Mouse (Mus musculus): ENCODE measurements around the gene Mum1l1. TPM values are rescaled to one million over a fixed set of nuclear protein-coding genes. Genes with fewer than 3 reads are reported as not detected.

The Mum1l1 gene
- polyA plus RNA-seq, 1 experiment from 2014 or later: 7.0 TPM

DNA sequence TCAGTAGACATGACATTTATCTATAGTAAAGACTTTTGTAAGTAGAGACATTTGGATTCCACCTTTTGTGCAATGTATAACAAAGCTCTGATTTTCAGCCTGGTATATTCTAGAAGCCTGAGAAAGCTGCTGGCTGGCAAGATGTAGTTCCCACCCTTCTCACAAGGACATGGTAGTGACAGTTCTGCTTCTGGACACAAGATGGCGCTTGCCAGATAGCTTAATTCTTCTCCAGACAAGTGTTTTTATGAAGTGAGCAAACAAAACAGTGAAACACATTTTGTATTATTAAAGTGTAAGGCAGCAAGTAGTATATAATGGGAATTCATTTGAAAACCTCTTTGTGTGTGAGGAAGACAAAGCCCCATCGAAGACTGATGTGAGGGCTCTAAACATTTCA lies 9.2 kb downstream of the Mum1l1 start:
- 36% methylated on average over 2 of the region's 2 CpGs for WGBS

DNA sequence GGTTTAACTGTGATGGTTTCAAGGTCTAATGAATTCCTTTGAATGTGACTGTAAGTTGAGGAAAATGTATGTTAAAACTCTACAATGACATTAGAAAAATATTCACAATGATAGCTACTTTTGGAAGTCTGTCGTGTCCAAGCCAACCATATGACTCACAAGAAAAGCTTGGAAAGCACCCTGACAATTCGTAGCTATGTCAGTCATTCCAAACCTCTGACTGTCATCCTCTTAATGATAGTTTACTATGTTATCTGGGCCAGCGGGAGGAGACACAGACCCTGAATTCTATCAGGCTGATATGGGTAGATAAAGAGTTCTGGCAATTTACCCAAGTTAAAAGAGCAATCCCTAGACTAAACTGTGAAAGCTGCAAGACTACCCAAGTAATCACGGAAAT lies 11.0 kb downstream of the Mum1l1 start:
- no peaks in the 10 kb centered on the region for H3K36me3 ChIP-seq (ENCODE audit: control insufficient read depth, insufficient read depth, low read length)
- no peaks in the 10 kb centered on the region for H3K4me1 ChIP-seq (ENCODE audit: control insufficient read depth, insufficient read depth, low read length)
- H3K9me3 ChIP-seq (ENCODE audit: control insufficient read depth, low read length): no peaks in the 10 kb centered on the region
- no peak overlapping the region for H3K9ac ChIP-seq (ENCODE audit: low read depth, low read length)
- H3K4me2 ChIP-seq (ENCODE audit: low read depth, low read length): no peak overlapping the region
- WGBS: 68% methylated on average over 4 of the region's 4 CpGs
- no peak overlapping the region for H3K4me3 ChIP-seq (ENCODE audit: low read length)
- no peaks in the 10 kb centered on the region for H3K27me3 ChIP-seq (replicated peaks; ENCODE audit: control insufficient read depth, insufficient read depth, low read length)
- no peak overlapping the region for H3K27ac ChIP-seq (ENCODE audit: low read length)
- ATAC-seq: no peak

More for the DNA sequence above, 9.2 kb downstream of the Mum1l1 start:
- ATAC-seq: no peak
- H3K9me3 ChIP-seq (ENCODE audit: control insufficient read depth, low read length): no peaks in the 10 kb centered on the region
- H3K4me2 ChIP-seq (ENCODE audit: low read depth, low read length): no peak overlapping the region
- H3K4me3 ChIP-seq (ENCODE audit: low read length): no peak overlapping the region
- H3K9ac ChIP-seq (ENCODE audit: low read depth, low read length): no peak overlapping the region
- no peaks in the 10 kb centered on the region for H3K36me3 ChIP-seq (ENCODE audit: control insufficient read depth, insufficient read depth, low read length)
- no peaks in the 10 kb centered on the region for H3K4me1 ChIP-seq (ENCODE audit: control insufficient read depth, insufficient read depth, low read length)
- H3K27ac ChIP-seq (ENCODE audit: low read length): no peak overlapping the region
- no peaks in the 10 kb centered on the region for H3K27me3 ChIP-seq (replicated peaks; ENCODE audit: control insufficient read depth, insufficient read depth, low read length)

DNA sequence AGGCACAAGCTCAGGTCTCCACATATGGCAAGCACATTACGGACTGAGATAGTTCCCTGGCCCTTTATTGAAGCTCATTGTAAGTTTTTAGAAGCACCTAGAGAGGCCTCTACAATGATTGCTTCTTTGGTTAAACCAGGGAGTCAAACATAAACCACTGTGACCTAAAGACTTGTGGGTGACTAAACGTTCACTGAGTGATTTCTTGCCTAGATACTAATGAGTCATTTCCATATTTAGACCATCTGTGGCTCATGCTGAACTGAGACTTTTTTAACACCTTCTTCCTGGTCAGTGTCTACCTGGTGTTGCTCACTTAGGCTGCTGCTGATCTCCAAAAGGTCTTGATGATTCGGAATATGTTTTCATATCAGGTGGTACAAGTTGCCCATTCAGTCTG lies 12.1 kb downstream of the Mum1l1 start:
- no peaks in the 10 kb centered on the region for H3K36me3 ChIP-seq (ENCODE audit: control insufficient read depth, insufficient read depth, low read length)

DNA sequence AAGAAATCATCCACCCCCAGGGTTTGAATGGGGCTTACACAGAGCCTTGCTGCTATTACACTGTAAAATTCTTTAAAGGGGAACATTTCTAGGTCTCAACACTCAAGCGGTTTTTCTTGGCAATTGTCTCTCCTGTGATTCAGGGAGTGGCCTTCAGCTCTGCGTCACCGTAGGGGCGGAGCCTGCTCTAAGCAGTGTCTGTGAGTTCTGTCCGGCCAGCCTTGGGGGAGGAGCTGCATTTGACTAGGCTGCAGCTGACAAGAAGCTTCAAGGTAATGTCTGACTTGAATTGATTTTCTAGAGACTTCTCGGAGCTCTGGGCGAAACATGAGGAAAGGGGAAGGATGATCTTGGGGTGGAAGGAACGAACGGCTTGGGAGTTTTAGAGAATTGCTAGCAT lies 21.3 kb downstream of the Mum1l1 start:
- ATAC-seq: peak; percentile 90
- 36% methylated on average over 9 of the region's 9 CpGs for whole genome bisulfite sequencing
- H3K4me3 ChIP-seq (ENCODE audit: low read length): no peak overlapping the region
- H3K27ac ChIP-seq (ENCODE audit: low read length): no peak overlapping the region
- no peaks in the 10 kb centered on the region for H3K9me3 ChIP-seq (ENCODE audit: control insufficient read depth, low read length)
- no peaks in the 10 kb centered on the region for H3K27me3 ChIP-seq (replicated peaks; ENCODE audit: control insufficient read depth, insufficient read depth, low read length)
- no peaks in the 10 kb centered on the region for H3K4me1 ChIP-seq (ENCODE audit: control insufficient read depth, insufficient read depth, low read length)
- no peak overlapping the region for H3K9ac ChIP-seq (ENCODE audit: low read depth, low read length)
- no peaks in the 10 kb centered on the region for H3K36me3 ChIP-seq (ENCODE audit: control insufficient read depth, insufficient read depth, low read length)
- H3K4me2 ChIP-seq (ENCODE audit: low read depth, low read length): peak overlapping the region; percentile 33; the same call in 1 of the 2 replicates

More for the DNA sequence above, 12.1 kb downstream of the Mum1l1 start:
- H3K4me3 ChIP-seq (ENCODE audit: low read length): no peak overlapping the region
- WGBS: 68% methylated on average over 3 of the region's 3 CpGs
- H3K9me3 ChIP-seq (ENCODE audit: control insufficient read depth, low read length): no peaks in the 10 kb centered on the region
- H3K27ac ChIP-seq (ENCODE audit: low read length): no peak overlapping the region
- no peaks in the 10 kb centered on the region for H3K27me3 ChIP-seq (replicated peaks; ENCODE audit: control insufficient read depth, insufficient read depth, low read length)
- H3K4me2 ChIP-seq (ENCODE audit: low read depth, low read length): no peak overlapping the region
- H3K9ac ChIP-seq (ENCODE audit: low read depth, low read length): no peak overlapping the region
- ATAC-seq: no peak
- H3K4me1 ChIP-seq (ENCODE audit: control insufficient read depth, insufficient read depth, low read length): no peaks in the 10 kb centered on the region

DNA sequence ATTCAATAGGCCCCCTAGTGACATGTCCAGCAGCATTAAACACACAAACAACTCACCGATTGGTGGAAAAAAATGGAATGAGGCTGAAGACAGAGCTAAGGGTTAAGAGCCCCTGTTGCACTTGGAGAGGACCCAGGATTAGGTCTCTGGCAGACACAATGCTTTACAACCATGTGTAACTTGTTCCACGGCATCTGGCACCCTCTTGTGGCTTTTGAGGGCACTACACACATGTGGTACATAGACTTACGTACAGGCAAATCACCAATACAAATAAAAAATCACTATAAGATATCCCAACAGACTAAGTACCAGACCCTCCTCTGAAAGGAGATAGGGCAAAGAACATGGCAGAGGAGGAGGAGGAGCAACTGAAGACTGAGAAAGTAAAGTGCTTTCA lies 37.5 kb downstream of the Mum1l1 start:
- no peaks in the 10 kb centered on the region for H3K9me3 ChIP-seq (ENCODE audit: control insufficient read depth, low read length)
- no peak for ATAC-seq
- no peaks in the 10 kb centered on the region for H3K36me3 ChIP-seq (ENCODE audit: control insufficient read depth, insufficient read depth, low read length)
- H3K4me3 ChIP-seq (ENCODE audit: low read length): no peak overlapping the region
- H3K27me3 ChIP-seq (replicated peaks; ENCODE audit: control insufficient read depth, insufficient read depth, low read length): no peaks in the 10 kb centered on the region
- H3K4me1 ChIP-seq (ENCODE audit: control insufficient read depth, insufficient read depth, low read length): no peaks in the 10 kb centered on the region
- H3K9ac ChIP-seq (ENCODE audit: low read depth, low read length): no peak overlapping the region
- no peak overlapping the region for H3K27ac ChIP-seq (ENCODE audit: low read length)
- no peak overlapping the region for H3K4me2 ChIP-seq (ENCODE audit: low read depth, low read length)
- 78% methylated on average over 3 of the region's 3 CpGs for WGBS

DNA sequence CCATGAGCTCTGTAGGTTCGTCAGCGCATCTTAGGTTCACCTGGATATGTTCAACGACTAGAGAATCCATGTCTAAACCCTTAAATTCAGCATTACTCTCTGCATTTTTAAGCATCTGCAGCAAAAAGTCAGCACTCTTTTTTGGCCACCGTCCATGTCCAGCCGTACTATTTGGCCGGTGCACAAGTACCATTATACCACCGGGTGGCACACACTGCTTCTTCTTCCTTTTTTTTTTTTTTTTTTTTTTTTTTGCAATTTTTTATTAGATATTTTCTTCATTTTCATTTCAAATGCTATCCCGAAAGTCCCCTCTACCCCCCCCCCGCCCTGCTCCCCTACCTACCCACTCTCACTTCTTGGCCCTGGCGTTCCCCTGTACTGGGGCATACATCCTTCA lies 47.2 kb downstream of the Mum1l1 start:
- H3K4me1 ChIP-seq (ENCODE audit: control insufficient read depth, insufficient read depth, low read length): no peaks in the 10 kb centered on the region
- H3K4me2 ChIP-seq (ENCODE audit: low read depth, low read length): no peak overlapping the region
- ATAC-seq: no peak
- H3K27me3 ChIP-seq (replicated peaks; ENCODE audit: control insufficient read depth, insufficient read depth, low read length): no peaks in the 10 kb centered on the region
- no peak overlapping the region for H3K4me3 ChIP-seq (ENCODE audit: low read length)
- 87% methylated on average over 10 of the region's 10 CpGs for WGBS
- H3K9me3 ChIP-seq (ENCODE audit: control insufficient read depth, low read length): no peaks in the 10 kb centered on the region
- no peaks in the 10 kb centered on the region for H3K36me3 ChIP-seq (ENCODE audit: control insufficient read depth, insufficient read depth, low read length)
- H3K27ac ChIP-seq (ENCODE audit: low read length): no peak overlapping the region
- no peak overlapping the region for H3K9ac ChIP-seq (ENCODE audit: low read depth, low read length)

DNA sequence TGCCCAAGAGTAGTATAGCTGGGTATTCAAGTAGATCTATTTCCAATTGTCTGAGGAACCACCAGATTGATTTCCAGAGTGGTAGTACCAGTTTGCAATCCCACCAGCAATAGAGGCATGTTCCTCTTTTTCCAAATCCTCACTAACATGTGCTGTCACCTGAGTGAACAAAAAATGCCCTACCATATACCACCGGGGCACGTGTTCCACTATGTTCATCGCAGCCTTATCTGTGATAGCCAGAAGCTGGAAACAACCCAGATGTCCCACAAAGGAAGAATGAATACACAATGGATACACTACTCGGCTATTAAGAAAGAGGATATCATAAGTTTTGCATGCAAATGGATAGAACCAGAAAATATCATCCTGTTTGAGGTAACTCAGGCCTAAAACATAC lies 72.1 kb downstream of the Mum1l1 start:
- Histone ChIP-seq H3K4me2 (ENCODE audit: low read depth, low read length) (no peak overlapping the region), H3K4me3 (ENCODE audit: low read length) (no peak overlapping the region), H3K36me3 (ENCODE audit: control insufficient read depth, insufficient read depth, low read length) (no peaks in the 10 kb centered on the region), H3K4me1 (ENCODE audit: control insufficient read depth, insufficient read depth, low read length) (no peaks in the 10 kb centered on the region), H3K27ac (ENCODE audit: low read length) (no peak overlapping the region), H3K9me3 (ENCODE audit: control insufficient read depth, low read length) (no peaks in the 10 kb centered on the region), H3K27me3 (replicated peaks; ENCODE audit: control insufficient read depth, insufficient read depth, low read length) (no peaks in the 10 kb centered on the region), H3K9ac (ENCODE audit: low read depth, low read length) (no peak overlapping the region)
- 93% methylated on average over 4 of the region's 4 CpGs for WGBS
- no peak for ATAC-seq

Other genes starting within 250 kb of the Mum1l1 start
- gene Serpina7, start 124.8 kb upstream of the Mum1l1 start, polyA plus RNA-seq (2015; fragmentation: Nextera tagmentation; extraction: Ambion mirVana): 0.05 and 0.17 TPM in 2 replicates
- gene 4930513O06Rik, start 123.8 kb upstream of the Mum1l1 start, polyA plus RNA-seq (2015; fragmentation: Nextera tagmentation; extraction: Ambion mirVana): not detected in 2 replicates
- gene 4933428M09Rik, start 30.8 kb upstream of the Mum1l1 start, polyA plus RNA-seq (2015; fragmentation: Nextera tagmentation; extraction: Ambion mirVana): not detected in 2 replicates
- gene Trap1a, start 123.6 kb downstream of the Mum1l1 start, polyA plus RNA-seq (2015; fragmentation: Nextera tagmentation; extraction: Ambion mirVana): not detected in 2 replicates

All from intestine, embryonic 16.5 days (tissue).